Comparison of ENCODE assay signal across 27 mouse cellular contexts in the genomic region with DNA sequence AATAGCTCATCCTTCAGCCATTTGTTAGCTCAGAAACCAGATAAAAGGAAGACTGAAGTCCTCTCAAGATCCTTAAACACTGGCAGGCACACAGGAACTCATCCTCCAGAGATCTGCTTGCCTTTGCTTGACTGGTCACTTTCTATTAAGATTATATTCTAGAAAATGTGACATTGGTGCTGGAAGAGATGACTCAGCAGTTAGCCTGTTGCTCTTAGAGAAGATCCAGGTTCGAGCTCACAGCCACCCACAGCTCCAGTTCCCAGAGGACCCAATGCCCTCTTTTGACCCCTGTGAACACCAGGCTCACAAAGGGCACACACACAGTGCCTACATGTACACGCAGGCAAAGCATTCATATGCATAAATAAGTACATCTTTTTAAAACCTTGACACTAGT. TPM values are rescaled to one million over a fixed set of nuclear protein-coding genes. Genes with fewer than 3 reads are reported as not detected.
DNase-seq lines count a peak whose midpoint lies in the region; ATAC-seq and TF ChIP-seq lines count a peak whose summit lies in the region.
"Had no signal": no experiment of that assay in that cellular context is flagged by ENCODE, and none has a peak within 500 bp of the region (broad histone marks: within the 10 kb centered on the region; RNA-seq: fewer than 3 reads in every experiment).

No protein-coding gene starts in this region.

- no peak overlapping the region for H3K27ac ChIP-seq in liver, embryonic 12.5 days
- H3K27ac ChIP-seq in liver, postnatal 0 days (ENCODE audit: low read depth), result 0 out of 2 replicates have a peak overlapping the region, but pooled peaks have one; percentile 48
- H3K27ac ChIP-seq: embryonic facial prominence, embryonic 12.5 days; forebrain, embryonic 10.5 days; forebrain, embryonic 15.5 days; heart, adult 2 months; hindbrain, embryonic 14.5 days; kidney, embryonic 15.5 days; limb, embryonic 13.5 days; midbrain, embryonic 10.5 days; midbrain, embryonic 15.5 days; neural tube, embryonic 15.5 days; stomach, postnatal 0 days had no signal

- H3K27me3 ChIP-seq in liver, embryonic 12.5 days (replicated peaks), result no peaks in the 10 kb centered on the region
- H3K27me3 ChIP-seq in liver, postnatal 0 days (ENCODE audit: insufficient read depth, low read length), result no peaks in the 10 kb centered on the region
- H3K27me3 ChIP-seq: embryonic facial prominence, embryonic 12.5 days; forebrain, embryonic 15.5 days; heart, embryonic 12.5 days; limb, embryonic 13.5 days; midbrain, embryonic 15.5 days; neural tube, embryonic 15.5 days had no signal

- no peak for TF ChIP-seq EP300 in liver, postnatal 0 days (IDR thresholded peaks at IDR 0.05; ENCODE audit: low read depth)

- WGBS in liver, embryonic 12.5 days (ENCODE audit: insufficient replicate concordance), result 39% methylated on average over 2 of the region's 2 CpGs
- WGBS in liver, postnatal 0 days (ENCODE audit: insufficient replicate concordance), result 46% methylated on average over 2 of the region's 2 CpGs

- no peaks in the 10 kb centered on the region for H3K36me3 ChIP-seq in liver, embryonic 12.5 days
- no peaks in the 10 kb centered on the region for H3K36me3 ChIP-seq in liver, postnatal 0 days (replicated peaks; ENCODE audit: insufficient read depth, low read length)
- H3K36me3 ChIP-seq: embryonic facial prominence, embryonic 12.5 days; forebrain, embryonic 10.5 days; forebrain, embryonic 15.5 days; heart, embryonic 12.5 days; kidney, embryonic 15.5 days; limb, embryonic 13.5 days; midbrain, embryonic 10.5 days; midbrain, embryonic 15.5 days; neural tube, embryonic 15.5 days had no signal

- H3K9ac ChIP-seq in liver, embryonic 12.5 days, result 0 out of 2 replicates have a peak overlapping the region, but pooled peaks have one; percentile 51
- H3K9ac ChIP-seq in liver, postnatal 0 days (replicated peaks), result no peak overlapping the region
- H3K9ac ChIP-seq: embryonic facial prominence, embryonic 12.5 days; forebrain, embryonic 15.5 days; heart, embryonic 12.5 days; hindbrain, embryonic 14.5 days; kidney, embryonic 15.5 days; limb, embryonic 13.5 days; lung, embryonic 14.5 days; midbrain, embryonic 15.5 days; neural tube, embryonic 15.5 days had no signal

- H3K9me3 ChIP-seq in liver, embryonic 12.5 days (replicated peaks), result no peaks in the 10 kb centered on the region
- H3K9me3 ChIP-seq in liver, postnatal 0 days (ENCODE audit: low read length), result no peaks in the 10 kb centered on the region
- H3K9me3 ChIP-seq: embryonic facial prominence, embryonic 12.5 days; forebrain, embryonic 10.5 days; forebrain, embryonic 15.5 days; heart, embryonic 12.5 days; kidney, embryonic 15.5 days; limb, embryonic 13.5 days; midbrain, embryonic 10.5 days; midbrain, embryonic 15.5 days; neural tube, embryonic 15.5 days had no signal

- no peak for TF ChIP-seq CTCF in liver, postnatal 0 days (IDR thresholded peaks at IDR 0.05; ENCODE audit: low read depth)

- no peak for ATAC-seq in liver, embryonic 12.5 days
- ATAC-seq in liver, postnatal 0 days, result no peak
- ATAC-seq: forebrain, embryonic 15.5 days; midbrain, embryonic 15.5 days had no signal

- H3K4me1 ChIP-seq in liver, embryonic 12.5 days, result peaks cover 28% of the 10 kb centered on the region
- H3K4me1 ChIP-seq in liver, postnatal 0 days (ENCODE audit: insufficient read depth), result peaks cover 5% of the 10 kb centered on the region; the same call in 1 of the 2 replicates
- H3K4me1 ChIP-seq: embryonic facial prominence, embryonic 12.5 days; forebrain, embryonic 10.5 days; forebrain, embryonic 15.5 days; heart, embryonic 12.5 days; kidney, embryonic 15.5 days; midbrain, embryonic 10.5 days; midbrain, embryonic 15.5 days; neural tube, embryonic 15.5 days had no signal

- peak overlapping the region; percentile 46; the same call in 1 of the 2 replicates for H3K4me3 ChIP-seq in liver, embryonic 12.5 days
- no peak overlapping the region for H3K4me3 ChIP-seq in liver, postnatal 0 days (ENCODE audit: low read depth, low read length)
- H3K4me3 ChIP-seq: embryonic facial prominence, embryonic 12.5 days; forebrain, embryonic 10.5 days; forebrain, embryonic 15.5 days; heart, adult 2 months; heart, embryonic 12.5 days; kidney, embryonic 15.5 days; limb, embryonic 13.5 days; midbrain, embryonic 10.5 days; midbrain, embryonic 15.5 days; neural tube, embryonic 15.5 days had no signal

- DNase-seq in 416B (ENCODE audit: low read depth), result peak; percentile 62
- peak; percentile 23 for DNase-seq in CD4-positive helper T cell, adult 2 months (ENCODE audit: low read depth, low spot score)
- DNase-seq in liver, postnatal 0 days, result no peak
- DNase-seq in adrenal gland, postnatal 10 days, result no peak
- DNase-seq in embryo, embryonic 11 days, result no peak
- no peak for DNase-seq in lung, adult 18-20 months
- DNase-seq: adrenal gland, adult 8-10 months; cerebellum, adult 8-10 months; cerebellum, postnatal 25 days; gastrocnemius, adult 2 months; gastrocnemius, postnatal 36 days; kidney, adult 11 months; kidney, postnatal 25 days; lung, embryonic 14.5 days had no signal

- peak overlapping the region; percentile 64 for H3K4me2 ChIP-seq in liver, embryonic 12.5 days
- peak overlapping the region; percentile 57 for H3K4me2 ChIP-seq in liver, postnatal 0 days (ENCODE audit: low read depth, low read length)
- H3K4me2 ChIP-seq: embryonic facial prominence, embryonic 12.5 days; forebrain, embryonic 15.5 days; heart, embryonic 12.5 days; hindbrain, embryonic 14.5 days; kidney, embryonic 15.5 days; limb, embryonic 13.5 days; lung, embryonic 14.5 days; midbrain, embryonic 15.5 days; neural tube, embryonic 15.5 days had no signal

RNA-seq across cellular contexts. Expression of gene Ttc39b, which starts 49.8 kb away (rescaled TPM):
- polyA plus RNA-seq in liver, embryonic 12.5 days (2016; fragmentation: Nextera tagmentation; extraction: Ambion mirVana), result 4.2 and 4.3 TPM in 2 replicates
- 2.2 and 3.0 TPM in 2 replicates for polyA plus RNA-seq in liver, postnatal 0 days (2015; fragmentation: Nextera tagmentation; extraction: Ambion mirVana)
- 10 to 100 TPM; 16.4 to 17.0 TPM for total RNA-seq in adrenal gland, postnatal 10 days (2021)

Comparison
In these comparisons a context has a peak if more than half of its experiments do, and no peak if none do; other contexts are left out.
1. DNase-seq: peak in 416B (single experiment) and CD4-positive helper T cell, adult 2 months (single experiment); none in liver, postnatal 0 days (single experiment), adrenal gland, postnatal 10 days (single experiment), embryo, embryonic 11 days (single experiment) and lung, adult 18-20 months (0 of 2).